15 mouse cellular contexts compared by ENCODE assay signal in the genomic region with DNA sequence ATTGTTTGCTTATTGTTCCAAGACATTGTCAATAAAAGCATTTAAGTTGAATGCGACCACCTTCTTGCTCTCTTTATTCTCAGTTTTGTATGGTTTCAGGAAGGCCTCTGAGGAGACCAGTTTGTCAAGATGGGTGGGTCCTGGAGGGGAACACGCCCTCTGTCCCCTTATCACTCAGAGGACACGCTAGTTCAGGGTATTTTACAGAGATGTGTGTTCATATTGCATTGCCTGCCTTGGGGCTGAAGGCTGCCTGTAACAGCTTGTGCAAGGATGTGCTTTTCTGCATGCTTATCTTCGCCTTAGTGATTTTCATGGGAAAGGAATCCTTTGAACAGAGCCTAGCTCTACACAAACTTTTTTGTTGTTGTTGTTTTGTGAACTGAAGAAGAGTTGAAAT. TPM values are rescaled to one million over a fixed set of nuclear protein-coding genes. Genes with fewer than 3 reads are reported as not detected.
A peak's percentile ranks its signal among the peaks of the same experiment; 100 is the strongest.
DNase-seq lines count a peak whose midpoint lies in the region; ATAC-seq and TF ChIP-seq lines count a peak whose summit lies in the region.
"Had no signal": no experiment of that assay in that cellular context is flagged by ENCODE, and none has a peak within 500 bp of the region (broad histone marks: within the 10 kb centered on the region; RNA-seq: fewer than 3 reads in every experiment).

No protein-coding gene starts in this region.

- WGBS in lung, adult 2 months, result 81% methylated on average over 4 of the region's 4 CpGs
- WGBS in liver, embryonic 11.5 days, result 57% methylated on average over 4 of the region's 4 CpGs
- WGBS in hindbrain, embryonic 16.5 days, result 78% methylated on average over 4 of the region's 4 CpGs

- peak; percentile 10 for ATAC-seq in Patski
- peak; percentile 71 for ATAC-seq in liver, embryonic 11.5 days (replicated peaks; ENCODE audit: low FRiP score)
- no peak for ATAC-seq in hindbrain, embryonic 16.5 days

- peaks cover 3% of the 10 kb centered on the region; the same call in 1 of the 2 replicates for H3K4me1 ChIP-seq in lung, adult 2 months (ENCODE audit: control insufficient read depth, insufficient read depth, low read length)
- H3K4me1 ChIP-seq in liver, embryonic 11.5 days (replicated peaks; ENCODE audit: control insufficient read depth, insufficient read depth, low read length), result peaks cover 27% of the 10 kb centered on the region
- H3K4me1 ChIP-seq in hindbrain, embryonic 16.5 days (ENCODE audit: control insufficient read depth, insufficient read depth, low read depth, low read length), result peaks cover 20% of the 10 kb centered on the region

- DNase-seq in lung, adult 2 months, result no peak
- no peak for DNase-seq in lung, postnatal 14 days
- no peak for DNase-seq in Patski (ENCODE audit: low read depth, low spot score)
- DNase-seq in liver, embryonic 11.5 days (ENCODE audit: low spot score), result no peak
- DNase-seq in naive thymus-derived CD4-positive, alpha-beta T cell, adult 2 months (ENCODE audit: low read depth), result peak; percentile 69
- DNase-seq in layer of hippocampus, postnatal 14 days (ENCODE audit: low spot score in 2 of 2), result no peak
- no peak for DNase-seq in thymus, postnatal 0 days (ENCODE audit: low spot score)
- DNase-seq: cerebellum, postnatal 25 days; gastrocnemius, postnatal 10 days; heart, adult 2 months; heart, postnatal 10 days; kidney, adult 18-20 months; lung, adult 18-20 months had no signal

- no peak for TF ChIP-seq CTCF in lung, adult 2 months (IDR thresholded peaks at IDR 0.05; ENCODE audit: insufficient read depth, low read length)
- no peak for TF ChIP-seq CTCF in Patski (IDR thresholded peaks at IDR 0.05)

- no peak overlapping the region for H3K27ac ChIP-seq in liver, embryonic 11.5 days (ENCODE audit: low read depth, low read length)
- no peak overlapping the region for H3K27ac ChIP-seq in hindbrain, embryonic 16.5 days (ENCODE audit: low read depth, low read length)
- H3K27ac ChIP-seq: heart, adult 2 months; hindbrain, embryonic 13.5 days had no signal

- 0 out of 2 replicates have a peak, but pooled peaks have one; percentile 20 for TF ChIP-seq POLR2A in lung, adult 2 months (IDR thresholded peaks at IDR 0.05; ENCODE audit: borderline replicate concordance, extremely low read depth, low read depth, low read length)

- POLR2A ChIA-PET in Patski (lab: Charles Lee), result interaction anchor here (0.6 kb wide), 1 partner anchor 98 kb away, joined by 3 read pairs; no protein-coding TSS in a partner anchor

- H3K36me3 ChIP-seq in liver, embryonic 11.5 days (ENCODE audit: control insufficient read depth, insufficient read depth, low read length), result no peaks in the 10 kb centered on the region
- no peaks in the 10 kb centered on the region for H3K36me3 ChIP-seq in hindbrain, embryonic 16.5 days (ENCODE audit: control insufficient read depth, insufficient read depth, low read length)
- H3K36me3 ChIP-seq: hindbrain, embryonic 13.5 days had no signal

- no peak overlapping the region for H3K4me3 ChIP-seq in lung, adult 2 months (replicated peaks; ENCODE audit: extremely low read depth, low read depth, low read length)
- no peak overlapping the region for H3K4me3 ChIP-seq in liver, embryonic 11.5 days (ENCODE audit: low read depth, low read length)
- no peak overlapping the region for H3K4me3 ChIP-seq in hindbrain, embryonic 16.5 days (ENCODE audit: low read length)
- H3K4me3 ChIP-seq: heart, adult 2 months; hindbrain, embryonic 13.5 days had no signal

- peak overlapping the region; percentile 7; the same call in 1 of the 2 replicates for H3K4me2 ChIP-seq in liver, embryonic 11.5 days
- H3K4me2 ChIP-seq in hindbrain, embryonic 16.5 days (ENCODE audit: low read length), result no peak overlapping the region
- H3K4me2 ChIP-seq: hindbrain, embryonic 13.5 days had no signal

- no peaks in the 10 kb centered on the region for H3K27me3 ChIP-seq in Patski
- H3K27me3 ChIP-seq in liver, embryonic 11.5 days (replicated peaks; ENCODE audit: control insufficient read depth, insufficient read depth, low read length), result peaks cover 35% of the 10 kb centered on the region
- peaks cover 11% of the 10 kb centered on the region for H3K27me3 ChIP-seq in hindbrain, embryonic 16.5 days (replicated peaks; ENCODE audit: control insufficient read depth, insufficient read depth, low read length)

- H3K9me3 ChIP-seq in liver, embryonic 11.5 days (ENCODE audit: control insufficient read depth, low read length), result no peaks in the 10 kb centered on the region
- H3K9me3 ChIP-seq in hindbrain, embryonic 16.5 days (ENCODE audit: control insufficient read depth, low read length), result no peaks in the 10 kb centered on the region
- H3K9me3 ChIP-seq: hindbrain, embryonic 13.5 days had no signal

- CTCF ChIA-PET in Patski (lab: Charles Lee), result interaction anchor here (1.0 kb wide), 1 partner anchor 10 kb away, joined by 3 read pairs; no protein-coding TSS in a partner anchor

- no peak overlapping the region for H3K9ac ChIP-seq in liver, embryonic 11.5 days (ENCODE audit: low read depth, low read length)
- H3K9ac ChIP-seq in hindbrain, embryonic 16.5 days (ENCODE audit: low read depth, low read length), result no peak overlapping the region
- H3K9ac ChIP-seq: hindbrain, embryonic 13.5 days had no signal

- in situ Hi-C loops in Patski (cut with MboI; ENCODE audit: low pct_unique_long_range_greater_than_20kb), result loop anchor here (25.0 kb wide), 1 partner anchor 290 kb away; the partner anchor contains the start of gene Pgf

RNA-seq across cellular contexts. Expression of gene Fos, which starts 3.5 kb away (rescaled TPM):
- polyA plus RNA-seq in lung, adult 2 months (2012; rRNA removed), result 37.8 and 55.0 TPM in 2 replicates
- 678 TPM for polyA plus RNA-seq in Patski (2021)
- 1.3 and 1.6 TPM in 2 replicates for polyA plus RNA-seq in liver, embryonic 11.5 days (2014; fragmentation: Nextera tagmentation; extraction: Ambion mirVana)
- 10 to 100 TPM; 12.9 to 16.5 TPM for total RNA-seq in layer of hippocampus, postnatal 14 days (2021)
- polyA plus RNA-seq in thymus, postnatal 0 days (2015; fragmentation: Nextera tagmentation; extraction: Ambion mirVana), result 3.9 and 4.9 TPM in 2 replicates
- polyA plus RNA-seq in hindbrain, embryonic 16.5 days (2015; fragmentation: Nextera tagmentation; extraction: Ambion mirVana), result 3.9 and 4.3 TPM in 2 replicates

Comparison
In these comparisons a context has a peak if more than half of its experiments do, and no peak if none do; other contexts are left out.
1. RNA of gene Fos, which starts 3.5 kb away (polyA plus RNA-seq): 678 TPM in Patski (single experiment); 37.8 to 55.0 TPM in lung, adult 2 months, 3.9 to 4.9 TPM in thymus, postnatal 0 days, 3.9 to 4.3 TPM in hindbrain, embryonic 16.5 days and 1.3 to 1.6 TPM in liver, embryonic 11.5 days; every median in the first group is over 10 times any median in the second.